Mouse (Mus musculus) heart, postnatal 36 days (tissue): ENCODE data around the gene Pofut1. TPM values are rescaled to one million over a fixed set of nuclear protein-coding genes. Genes with fewer than 3 reads are reported as not detected.
A peak's percentile ranks its signal among the peaks of the same experiment; 100 is the strongest.
"Not testable (repeated sequence)": the region's sequence is repeated elsewhere in the genome, so short reads cannot be mapped to it uniquely, and the experiment has no call there.

ENCODE experiments used
- DNase-seq, 2 experiments: peaks; one replicate each; pipeline ENCODE4 v3.0.0; 2021 to 2022
- intact Hi-C: fragments of 180-260 bp; cut with DNase I; formaldehyde crosslinking; loops from one replicate; pipeline ENCODE4 v1.15.1; 2025
- total RNA-seq, 2 experiments: library from RNA; stranded (reverse); gene quantifications; 2 replicates each; pipeline ENCODE4 v1.2.3; 2021

Pofut1 gene
- total RNA-seq, 2 experiments from 2014 or later, result 13.7 to 14.6 TPM

GRCm38 (mm10) chr2:153238406-153238805 is 2.9 kb upstream of the Pofut1 start:
- intact Hi-C loops, result no loop called here
- DNase-seq, result no peak

GRCm38 (mm10) chr2:153239021-153239859 is 2.1 kb upstream of the Pofut1 start:
- intact Hi-C loops, result no loop called here
- no peak for DNase-seq

- DNase-seq, result no peak
- intact Hi-C loops, result loop anchor here (2.0 to 5.0 kb wide), 4 partner anchors 79 to 207 kb away; partner anchors contain the start of gene Tm9sf4
Measured at GRCm38 (mm10) chr2:153239860-153240480, 1.4 kb upstream of the Pofut1 start.

GRCm38 (mm10) chr2:153240701-153241235 is 565 bp upstream of the Pofut1 start:
- intact Hi-C loops, result loop anchor here (2.0 to 5.0 kb wide), 4 partner anchors 80 to 207 kb away; partner anchors contain the start of gene Tm9sf4
- DNase-seq, result no peak

GRCm38 (mm10) chr2:153242156-153242555 is 823 bp downstream of the Pofut1 start:
- no peak for DNase-seq
- intact Hi-C loops, result loop anchor here (5.0 kb wide), 3 partner anchors 95 to 205 kb away; no protein-coding TSS in a partner anchor

GRCm38 (mm10) chr2:153249751-153250150 is 8.4 kb downstream of the Pofut1 start:
- DNase-seq, result no peak
- intact Hi-C loops, result no loop called here

GRCm38 (mm10) chr2:153256604-153257003 is 15.3 kb downstream of the Pofut1 start:
- DNase-seq, result no peak
- intact Hi-C loops, result no loop called here

- peak in 1 of 2 experiments; percentile 6 for DNase-seq
- intact Hi-C loops, result no loop called here
Measured at GRCm38 (mm10) chr2:153259030-153259863, 17.9 kb downstream of the Pofut1 start.

- intact Hi-C loops, result no loop called here
- DNase-seq, result no peak
Measured at GRCm38 (mm10) chr2:153259864-153260674, 18.7 kb downstream of the Pofut1 start.

- no peak for DNase-seq
- intact Hi-C loops, result no loop called here
Measured at GRCm38 (mm10) chr2:153263053-153263452, 21.7 kb downstream of the Pofut1 start.

GRCm38 (mm10) chr2:153267331-153267730 is 26.0 kb downstream of the Pofut1 start:
- DNase-seq, result no peak
- intact Hi-C loops, result no loop called here

- intact Hi-C loops, result not testable (repeated sequence)
Measured at GRCm38 (mm10) chr2:153270231-153270915, 29.0 kb downstream of the Pofut1 start.

GRCm38 (mm10) chr2:153274200-153274918 is 33.0 kb downstream of the Pofut1 start:
- intact Hi-C loops, DNase-seq: not testable (repeated sequence)

More at GRCm38 (mm10) chr2:153270231-153270915, 29.0 kb downstream of the Pofut1 start:
- not testable (repeated sequence) for DNase-seq

- intact Hi-C loops, result no loop called here
- no peak for DNase-seq
Measured at GRCm38 (mm10) chr2:153274919-153275247, 33.5 kb downstream of the Pofut1 start.

- DNase-seq, intact Hi-C loops: not testable (repeated sequence)
Measured at GRCm38 (mm10) chr2:153275577-153275976, 34.2 kb downstream of the Pofut1 start.

GRCm38 (mm10) chr2:153276440-153276839 is 35.1 kb downstream of the Pofut1 start:
- no peak for DNase-seq
- intact Hi-C loops, result no loop called here

- DNase-seq, intact Hi-C loops: not testable (repeated sequence)
Measured at GRCm38 (mm10) chr2:153276846-153277245, 35.5 kb downstream of the Pofut1 start.

- intact Hi-C loops, result no loop called here
- no peak for DNase-seq
Measured at GRCm38 (mm10) chr2:153278357-153278756, 37.0 kb downstream of the Pofut1 start.
